Mouse (Mus musculus) bone marrow, adult 2 months (tissue): Measurements from ENCODE around the gene Krtap1-4. TPM values are rescaled to one million over a fixed set of nuclear protein-coding genes. Genes with fewer than 3 reads are reported as not detected.

Experiments
- H3K27ac ChIP-seq: fragments of 200-500 bp; 2 replicates; pipeline ENCODE4 v1.5.1; 2012; ENCODE audit warnings: low read depth, mild to moderate bottlenecking, control low read depth, inconsistent platforms, low read length; ENCODE audit not compliant: control insufficient read depth, poor library complexity, insufficient read depth
- H3K4me1 ChIP-seq: fragments of 200-500 bp; 2 replicates; pipeline ENCODE4 v1.6.1; 2011; ENCODE audit warnings: low read length; ENCODE audit not compliant: control insufficient read depth, insufficient read depth
- H3K4me3 ChIP-seq: fragments of 200-500 bp; replicated peaks from 2 replicates; pipeline ENCODE3; 2011; ENCODE audit warnings: mild to moderate bottlenecking, low read depth, low read length, control low read depth; ENCODE audit not compliant: control insufficient read depth
- CTCF ChIP-seq: fragments of 200-500 bp; IDR thresholded peaks from 2 replicates; pipeline ENCODE4 v1.5.1; 2011; ENCODE audit warnings: low read length, control low read depth; ENCODE audit not compliant: control insufficient read depth, insufficient read depth
- POLR2A ChIP-seq: fragments of 200-500 bp; IDR thresholded peaks from 2 replicates; pipeline ENCODE4 v1.6.1; 2011; ENCODE audit warnings: low read depth, mild to moderate bottlenecking, control low read depth, low read length, borderline replicate concordance; ENCODE audit not compliant: control insufficient read depth
- WGBS: fragments of 180-500 bp; shearing (Covaris S2); methylation state at CpG from one replicate; pipeline ENCODE4 v1.1.7; 2018; 5-methylcytosine and 5-hydroxymethylcytosine counted together
- polyA plus RNA-seq: library from polyadenylated mRNA; stranded (reverse); fragments of >200 nt; gene quantifications from 2 replicates; pipeline ENCODE4 v1.2.4, GENCODE M21; 2011; ENCODE audit warnings: low replicate concordance; ENCODE audit not compliant: missing spikeins, insufficient read depth, insufficient read length

Gene Krtap1-4
- polyA plus RNA-seq, 1 experiment = not detected

- no peaks in the 10 kb centered on the region for H3K4me1 ChIP-seq
- TF ChIP-seq POLR2A (no peak), CTCF (no peak)
- 85% methylated on average over 9 of the region's 9 CpGs for WGBS
- no peak within 1 kb of the TSS for H3K4me3 ChIP-seq
- no peak within 1 kb of the TSS for H3K27ac ChIP-seq
Measured at GRCm38 (mm10) chr11:99559366-99559765, 24.1 kb downstream of the Krtap1-4 start, which contains the start of gene Gm11939. Gene Gm11939, minus strand, starts transcription at chr11:99559466.

GRCm38 (mm10) chr11:99557976-99558745 is 25.3 kb downstream of the Krtap1-4 start:
- WGBS = 89% methylated on average over 3 of the region's 3 CpGs
- TF ChIP-seq CTCF = no peak
- no peak for TF ChIP-seq POLR2A
- Histone ChIP-seq H3K27ac (no peak overlapping the region), H3K4me3 (no peak overlapping the region), H3K4me1 (no peaks in the 10 kb centered on the region)

- 52% methylated on average over 2 of the region's 2 CpGs for WGBS
- TF ChIP-seq CTCF (no peak), POLR2A (no peak)
- Histone ChIP-seq H3K27ac (no peak within 1 kb of the TSS), H3K4me1 (no peaks in the 10 kb centered on the region), H3K4me3 (no peak within 1 kb of the TSS)
Measured at GRCm38 (mm10) chr11:99556753-99557152, 26.7 kb downstream of the Krtap1-4 start, which contains the start of gene Krtap3-2. Gene Krtap3-2, minus strand, starts transcription at chr11:99556853.

- H3K4me3 ChIP-seq = no peak overlapping the region
- TF ChIP-seq CTCF (no peak), POLR2A (no peak)
- no peaks in the 10 kb centered on the region for H3K4me1 ChIP-seq
- WGBS = 77% methylated on average over 2 of the region's 2 CpGs
- H3K27ac ChIP-seq = no peak overlapping the region
Measured at GRCm38 (mm10) chr11:99556195-99556594, 27.3 kb downstream of the Krtap1-4 start.

GRCm38 (mm10) chr11:99550765-99551164 is 32.7 kb downstream of the Krtap1-4 start, which contains the start of gene Krtap3-3:
Gene Krtap3-3, minus strand, starts transcription at chr11:99550865.
- TF ChIP-seq CTCF (no peak), POLR2A (no peak)
- H3K4me3 ChIP-seq = no peak within 1 kb of the TSS
- H3K27ac ChIP-seq = no peak within 1 kb of the TSS
- no peaks in the 10 kb centered on the region for H3K4me1 ChIP-seq
- WGBS = 48% methylated on average over 4 of the region's 4 CpGs

- H3K27ac ChIP-seq = no peak overlapping the region
- TF ChIP-seq POLR2A = no peak
- TF ChIP-seq CTCF = no peak
- H3K4me1 ChIP-seq = no peaks in the 10 kb centered on the region
- H3K4me3 ChIP-seq = no peak overlapping the region
Measured at GRCm38 (mm10) chr11:99547892-99548291, 35.6 kb downstream of the Krtap1-4 start.

- TF ChIP-seq CTCF (no peak), POLR2A (no peak)
- 80% methylated on average over 9 of the region's 9 CpGs for WGBS
- H3K4me1 ChIP-seq = no peaks in the 10 kb centered on the region
- no peak overlapping the region for H3K27ac ChIP-seq
- no peak overlapping the region for H3K4me3 ChIP-seq
Measured at GRCm38 (mm10) chr11:99539721-99540120, 43.7 kb downstream of the Krtap1-4 start.

Other genes starting within 250 kb of the Krtap1-4 start
- gene Krt26, start 245.7 kb downstream of the Krtap1-4 start, polyA plus RNA-seq = not detected in 2 replicates
- gene Krt27, start 232.6 kb downstream of the Krtap1-4 start, polyA plus RNA-seq = 2.6 TPM in 1 of 2 replicates, not detected in the other
- gene Krt28, start 208.8 kb downstream of the Krtap1-4 start, polyA plus RNA-seq = not detected in 2 replicates
- not detected in 2 replicates for gene Krt10, start 194.3 kb downstream of the Krtap1-4 start, polyA plus RNA-seq
- gene Krt12, start 161.4 kb downstream of the Krtap1-4 start, polyA plus RNA-seq = not detected in 2 replicates
- gene Krt20, start 145.5 kb downstream of the Krtap1-4 start, polyA plus RNA-seq = not detected in 2 replicates
- gene Krt23, start 90.5 kb downstream of the Krtap1-4 start, polyA plus RNA-seq = not detected in 2 replicates
- not detected in 2 replicates for gene Krt39, start 62.3 kb downstream of the Krtap1-4 start, polyA plus RNA-seq
- gene Krt40, start 40.5 kb downstream of the Krtap1-4 start, polyA plus RNA-seq = not detected in 2 replicates
- not detected in 2 replicates for gene Krtap3-3, start 32.8 kb downstream of the Krtap1-4 start, polyA plus RNA-seq
- not detected in 2 replicates for gene Krtap3-2, start 26.8 kb downstream of the Krtap1-4 start, polyA plus RNA-seq
- not detected in 2 replicates for gene Gm11939, start 24.2 kb downstream of the Krtap1-4 start, polyA plus RNA-seq
- gene Krtap3-1, start 17.0 kb downstream of the Krtap1-4 start, polyA plus RNA-seq = not detected in 2 replicates
- gene Krtap1-5, start 2.6 kb downstream of the Krtap1-4 start, polyA plus RNA-seq = 1.5 TPM in 1 of 2 replicates, not detected in the other
- not detected in 2 replicates for gene Krtap1-3, start 7.7 kb upstream of the Krtap1-4 start, polyA plus RNA-seq
- gene Krtap9-3, start 14.5 kb upstream of the Krtap1-4 start, polyA plus RNA-seq = not detected in 2 replicates
- not detected in 2 replicates for gene Gm11938, start 19.7 kb upstream of the Krtap1-4 start, polyA plus RNA-seq
- gene Gm11937, start 26.5 kb upstream of the Krtap1-4 start, polyA plus RNA-seq = not detected in 2 replicates
- gene Krtap2-4, start 31.2 kb upstream of the Krtap1-4 start, polyA plus RNA-seq = not detected in 2 replicates
- not detected in 2 replicates for gene Gm11562, start 36.8 kb upstream of the Krtap1-4 start, polyA plus RNA-seq
- gene Krtap4-1, start 44.6 kb upstream of the Krtap1-4 start, polyA plus RNA-seq = not detected in 2 replicates
- gene Krtap4-2, start 51.4 kb upstream of the Krtap1-4 start, polyA plus RNA-seq = not detected in 2 replicates
- gene Krtap4-7, start 60.4 kb upstream of the Krtap1-4 start, polyA plus RNA-seq = not detected in 2 replicates
- not detected in 2 replicates for gene Gm11555, start 66.6 kb upstream of the Krtap1-4 start, polyA plus RNA-seq
- not detected in 2 replicates for gene Gm11563, start 75.3 kb upstream of the Krtap1-4 start, polyA plus RNA-seq
- gene Krtap4-6, start 82.3 kb upstream of the Krtap1-4 start, polyA plus RNA-seq = not detected in 2 replicates
- gene Gm14190, start 107.1 kb upstream of the Krtap1-4 start, polyA plus RNA-seq = not detected in 2 replicates
- gene Gm14180, start 150.6 kb upstream of the Krtap1-4 start, polyA plus RNA-seq = not detected in 2 replicates
- gene Gm11595, start 189.3 kb upstream of the Krtap1-4 start, polyA plus RNA-seq = not detected in 2 replicates
- not detected in 2 replicates for gene Krtap4-8, start 197.1 kb upstream of the Krtap1-4 start, polyA plus RNA-seq
- gene Krtap4-9, start 201.5 kb upstream of the Krtap1-4 start, polyA plus RNA-seq = not detected in 2 replicates
- gene Gm11596, start 209.8 kb upstream of the Krtap1-4 start, polyA plus RNA-seq = not detected in 2 replicates
- gene Gm11569, start 215.3 kb upstream of the Krtap1-4 start, polyA plus RNA-seq = not detected in 2 replicates
- not detected in 2 replicates for gene Gm11554, start 220.8 kb upstream of the Krtap1-4 start, polyA plus RNA-seq
- gene Krtap4-13, start 226.2 kb upstream of the Krtap1-4 start, polyA plus RNA-seq = not detected in 2 replicates
- not detected in 2 replicates for gene Gm11564, start 232.0 kb upstream of the Krtap1-4 start, polyA plus RNA-seq